Mouse (Mus musculus) kidney, adult 2 months (tissue): ENCODE measurements at regions not wholly inside any gene's neighbourhood (a gene's known extent, or its start where the extent isn't known, plus 50 kb on each side); places are given as distances from the start of the nearest gene placed in this dataset.
A peak's percentile ranks its signal among the peaks of the same experiment; 100 is the strongest.
"Not testable (repeated sequence)": the region's sequence is repeated elsewhere in the genome, so short reads cannot be mapped to it uniquely, and the experiment has no call there.

Experiments
- DNase-seq: peaks from one replicate; pipeline ENCODE4 v3.0.0; 2021
- H3K27ac ChIP-seq: fragments of 200-500 bp; 2 replicates; pipeline ENCODE4 v1.5.1; 2012; ENCODE audit warnings: low read depth, low read length, control low read depth, inconsistent platforms; ENCODE audit not compliant: insufficient read depth
- H3K27me3 ChIP-seq: fragments of 200-500 bp; replicated peaks from 2 replicates; pipeline ENCODE4 v1.6.1; 2012; ENCODE audit warnings: mild to moderate bottlenecking, moderate library complexity, low read length, inconsistent platforms; ENCODE audit not compliant: control insufficient read depth, insufficient read depth
- H3K36me3 ChIP-seq: fragments of 200-500 bp; 2 replicates; pipeline ENCODE4 v1.6.1; 2012; ENCODE audit warnings: mild to moderate bottlenecking, moderate library complexity, low read length, inconsistent platforms; ENCODE audit not compliant: control insufficient read depth, insufficient read depth
- H3K4me1 ChIP-seq: fragments of 200-500 bp; 2 replicates; pipeline ENCODE4 v1.6.1; 2011; ENCODE audit warnings: low read length; ENCODE audit not compliant: control insufficient read depth, insufficient read depth
- H3K4me3 ChIP-seq: fragments of 200-500 bp; 2 replicates; pipeline ENCODE4 v1.5.1; 2011; ENCODE audit warnings: mild to moderate bottlenecking, low read depth, low read length, control low read depth; ENCODE audit not compliant: insufficient read depth
- CTCF ChIP-seq: fragments of 200-500 bp; conservative IDR thresholded peaks from 2 replicates; pipeline ENCODE4 v1.5.1; 2011; ENCODE audit warnings: low read depth, mild to moderate bottlenecking, control low read depth, low read length, moderate library complexity, mixed read lengths; ENCODE audit not compliant: insufficient read depth, insufficient read length
- POLR2A ChIP-seq: fragments of 200-500 bp; IDR thresholded peaks from one replicate; pipeline ENCODE4 v1.6.1; 2011; ENCODE audit warnings: low read depth, low read length, control low read depth
- WGBS: fragments of 180-500 bp; shearing (Covaris S2); methylation state at CpG from one replicate; pipeline ENCODE4 v1.1.7; 2018; 5-methylcytosine and 5-hydroxymethylcytosine counted together

DNA sequence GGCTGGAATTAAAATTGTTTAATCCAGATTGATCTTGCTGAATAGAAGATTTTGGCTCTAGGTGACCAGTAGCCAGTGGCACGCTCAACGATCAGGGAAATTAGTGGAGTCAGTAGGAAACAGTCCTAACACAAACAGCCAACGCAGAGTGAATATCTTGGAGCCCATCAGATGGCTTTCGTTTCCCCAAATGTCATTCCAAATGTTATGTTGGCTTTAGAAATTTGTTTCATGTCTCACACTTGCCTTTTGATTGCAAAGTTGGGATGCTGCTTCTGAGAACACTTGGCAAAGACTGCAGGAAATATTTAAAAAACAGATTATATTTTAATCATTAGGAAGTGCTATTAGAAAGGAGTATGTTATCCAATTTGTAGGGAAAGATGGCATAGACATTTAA, 650.7 kb upstream of the Cntnap5a start:
- Histone ChIP-seq H3K36me3 (no peaks in the 10 kb centered on the region), H3K4me3 (no peak overlapping the region), H3K27me3 (no peaks in the 10 kb centered on the region), H3K4me1 (no peaks in the 10 kb centered on the region), H3K27ac (no peak overlapping the region)
- no peak for DNase-seq
- no peak for TF ChIP-seq CTCF
- TF ChIP-seq POLR2A: no peak
- WGBS: 80% methylated on average over 4 of the region's 4 CpGs

DNA sequence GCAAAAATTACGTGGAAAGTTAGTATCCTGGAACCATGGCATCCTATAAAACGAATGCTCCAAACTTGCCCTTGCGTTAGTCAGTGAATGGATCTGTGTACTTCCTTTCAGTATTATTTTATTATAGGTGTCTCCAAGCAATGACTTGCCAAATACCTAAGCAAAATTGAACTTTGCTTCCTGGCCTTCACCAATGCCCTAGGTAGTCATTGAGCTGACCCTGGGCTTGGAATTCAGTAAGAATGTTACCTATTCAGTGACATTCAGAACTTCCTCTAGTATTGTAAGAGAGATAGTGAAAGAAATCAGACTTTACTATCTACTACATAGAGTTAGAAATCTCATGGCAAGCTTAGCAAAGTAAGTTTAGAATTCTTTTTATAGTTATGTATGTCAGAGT, 642.9 kb upstream of the Cntnap5a start:
- not testable (repeated sequence) for H3K36me3 ChIP-seq, H3K4me3 ChIP-seq, H3K27me3 ChIP-seq, H3K27ac ChIP-seq, H3K4me1 ChIP-seq
- 74% methylated on average over 3 of the region's 3 CpGs for WGBS
- DNase-seq: peak; percentile 60

DNA sequence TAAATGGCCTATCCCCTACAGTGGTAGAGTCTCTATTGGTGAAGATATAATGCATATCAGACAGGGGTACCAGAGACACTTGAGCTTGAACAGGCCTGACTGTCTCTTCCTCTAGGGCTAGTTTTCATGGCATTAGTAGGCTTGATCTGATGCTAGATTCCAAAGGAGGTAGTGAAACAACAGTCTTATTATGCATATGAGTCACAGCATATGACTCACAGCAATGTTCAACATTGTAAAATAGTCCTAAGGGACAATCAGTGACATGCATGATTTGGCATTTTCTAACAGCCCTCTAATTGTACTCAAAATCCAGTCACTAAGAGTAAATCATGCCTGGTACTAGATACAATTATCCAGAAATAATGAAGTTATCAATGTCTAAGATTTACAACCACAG, 626.1 kb upstream of the Cntnap5a start:
- H3K36me3 ChIP-seq: no peaks in the 10 kb centered on the region
- no peak overlapping the region for H3K27ac ChIP-seq
- no peak overlapping the region for H3K4me3 ChIP-seq
- TF ChIP-seq CTCF (no peak), POLR2A (no peak)
- no peaks in the 10 kb centered on the region for H3K4me1 ChIP-seq
- no peak for DNase-seq
- no peaks in the 10 kb centered on the region for H3K27me3 ChIP-seq
